1 mouse cellular context compared by ENCODE assay signal in the genomic region with DNA sequence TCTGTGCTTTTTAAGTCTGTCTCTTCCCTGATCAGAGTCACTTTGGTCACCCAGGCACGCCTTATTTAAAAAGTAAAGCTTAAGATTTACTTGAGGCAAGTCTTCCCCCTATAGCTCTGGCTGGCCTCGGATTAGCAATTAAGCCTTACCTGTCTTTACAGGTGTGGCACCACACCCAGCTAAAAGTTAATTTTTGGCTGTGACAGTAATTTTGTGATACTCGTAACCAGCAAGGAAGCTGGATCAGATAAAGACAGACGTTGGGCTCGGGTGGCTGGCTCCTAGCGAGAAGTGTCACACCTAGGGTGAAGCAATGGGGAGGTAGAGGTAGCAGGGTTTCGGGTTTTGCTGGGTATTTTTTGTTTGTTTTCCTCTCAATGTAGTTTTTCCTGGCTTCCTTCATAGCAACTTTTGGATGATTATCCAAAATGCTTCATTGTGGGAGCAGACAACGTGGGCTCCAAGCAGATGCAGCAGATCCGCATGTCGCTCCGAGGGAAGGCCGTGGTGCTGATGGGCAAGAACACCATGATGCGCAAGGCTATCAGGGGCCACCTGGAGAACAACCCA.
TF ChIP-seq lines count a peak whose summit lies in the region.

No protein-coding gene starts in this region.

TF ChIP-seq in MEL, 35 proteins besides CTCF, POLR2A, EP300 and RAD21 (continued from another document):
- TF ChIP-seq USF2 (IDR thresholded peaks at IDR 0.05; ENCODE audit: borderline replicate concordance in 1 of 2, insufficient read depth in 1 of 2, low read depth in 1 of 2, low read length in 2 of 2): no peak
- TF ChIP-seq MYC (IDR thresholded peaks at IDR 0.05; ENCODE audit: low read depth, low read length): peak; percentile 52; the same call in 1 of the 2 replicates
- TF ChIP-seq TBP (IDR thresholded peaks at IDR 0.05; ENCODE audit: low read depth, low read length): no peak
- TF ChIP-seq TCF12 (IDR thresholded peaks at IDR 0.05; ENCODE audit: low read depth, low read length): no peak
- TF ChIP-seq ELF1 (IDR thresholded peaks at IDR 0.05; ENCODE audit: low read depth, low read length): no peak
- TF ChIP-seq SIN3A (IDR thresholded peaks at IDR 0.05; ENCODE audit: low read length): peak; percentile 41; the same call in 1 of the 2 replicates
- no peak for TF ChIP-seq JUND (IDR thresholded peaks at IDR 0.05; ENCODE audit: low read depth, low read length)
- TF ChIP-seq MXI1 (IDR thresholded peaks at IDR 0.05; ENCODE audit: low read depth, low read length): peak; percentile 66; the same call in 1 of the 2 replicates
- no peak for TF ChIP-seq USF1 (IDR thresholded peaks at IDR 0.05; ENCODE audit: low read depth, low read length)
- no peak for TF ChIP-seq KAT2A (conservative IDR thresholded peaks at IDR 0.05; ENCODE audit: low read depth, low read length)
- TF ChIP-seq CHD2 (IDR thresholded peaks at IDR 0.05; ENCODE audit: low read length): no peak
- TF ChIP-seq CHD1 (IDR thresholded peaks at IDR 0.05; ENCODE audit: low read depth, low read length): peak; percentile 89; the same call in 1 of the 2 replicates
- TF ChIP-seq MAFK (IDR thresholded peaks at IDR 0.05; ENCODE audit: borderline replicate concordance, low read depth, low read length): no peak
- no peak for TF ChIP-seq HCFC1 (IDR thresholded peaks at IDR 0.05; ENCODE audit: low read depth, low read length)
- no peak for TF ChIP-seq NRF1 (IDR thresholded peaks at IDR 0.05; ENCODE audit: insufficient read depth, low read depth, low read length, poor library complexity, severe bottlenecking)
TF ChIP-seq in MEL: peak in this region for 6.
